Mouse (Mus musculus): ENCODE results near the gene Nus1. TPM values are rescaled to one million over a fixed set of nuclear protein-coding genes. Genes with fewer than 3 reads are reported as not detected.

Nus1 gene
- polyA plus RNA-seq, 1 experiment from 2014 or later: 11.8 TPM

Other genes starting within 250 kb of the Nus1 start
- gene Ros1, start 222.3 kb upstream of the Nus1 start, polyA plus RNA-seq (2015; fragmentation: Nextera tagmentation; extraction: Ambion mirVana): 0.07 and 0.08 TPM in 2 replicates
- 28.1 and 29.2 TPM in 2 replicates for gene Dcbld1, start 183.9 kb upstream of the Nus1 start, polyA plus RNA-seq (2015; fragmentation: Nextera tagmentation; extraction: Ambion mirVana)
- gene Gm26741, start 58.8 kb upstream of the Nus1 start, polyA plus RNA-seq (2015; fragmentation: Nextera tagmentation; extraction: Ambion mirVana): not detected in 2 replicates
- 22.3 and 22.7 TPM in 2 replicates for gene Gopc, start 35.4 kb upstream of the Nus1 start, polyA plus RNA-seq (2015; fragmentation: Nextera tagmentation; extraction: Ambion mirVana)
- gene Nepn, start 28.6 kb upstream of the Nus1 start, polyA plus RNA-seq (2015; fragmentation: Nextera tagmentation; extraction: Ambion mirVana): not detected in 2 replicates

All from lung, embryonic 15.5 days (tissue).